Mouse (Mus musculus) forebrain, embryonic 12.5 days (tissue): ENCODE measurements around the gene Agxt2. TPM values are rescaled to one million over a fixed set of nuclear protein-coding genes. Genes with fewer than 3 reads are reported as not detected.

Experiments
- ATAC-seq: fragments of 200-750 bp; cut with Nextera tagmentation; 2 replicates; pipeline ENCODE4 v1.8.0; 2017; ENCODE audit warnings: moderate TSS enrichment; ENCODE audit not compliant: low FRiP score
- H3K27ac ChIP-seq: fragments of 300-500 bp; sonication (generic); 2 replicates; pipeline ENCODE4 v1.5.1; 2016; ENCODE audit warnings: mild to moderate bottlenecking
- H3K27me3 ChIP-seq: fragments of 300-500 bp; sonication (generic); 2 replicates; pipeline ENCODE4 v1.6.1; 2016; ENCODE audit warnings: mild to moderate bottlenecking
- H3K36me3 ChIP-seq: fragments of 300-500 bp; sonication (generic); replicated peaks from 2 replicates; pipeline ENCODE4 v1.6.1; 2016; ENCODE audit warnings: mild to moderate bottlenecking
- H3K4me1 ChIP-seq: fragments of 300-500 bp; sonication (generic); 2 replicates; pipeline ENCODE4 v1.6.1; 2016
- H3K4me2 ChIP-seq: fragments of 300-500 bp; sonication (generic); 2 replicates; pipeline ENCODE4 v1.6.1; 2016; ENCODE audit warnings: mild to moderate bottlenecking, moderate library complexity
- H3K4me3 ChIP-seq: fragments of 300-500 bp; sonication (generic); replicated peaks from 2 replicates; pipeline ENCODE4 v1.5.1; 2016; ENCODE audit warnings: mild to moderate bottlenecking
- H3K9ac ChIP-seq: fragments of 300-500 bp; sonication (generic); 2 replicates; pipeline ENCODE4 v1.6.1; 2016; ENCODE audit warnings: mild to moderate bottlenecking
- H3K9me3 ChIP-seq: fragments of 300-500 bp; sonication (generic); 2 replicates; pipeline ENCODE4 v1.6.1; 2016
- WGBS: fragments of 180-500 bp; shearing (Covaris S2); methylation state at CpG from one replicate; pipeline ENCODE4 v1.1.7; 2016; 5-methylcytosine and 5-hydroxymethylcytosine counted together
- polyA plus RNA-seq: library from polyadenylated mRNA; unstranded; fragments of >200 nt; fragmentation: Nextera tagmentation; extraction: Ambion mirVana; gene quantifications from 2 replicates; pipeline ENCODE4 v1.2.1, GENCODE M21; 2016

Gene Agxt2
- polyA plus RNA-seq, 1 experiment from 2014 or later, result not detected

DNA sequence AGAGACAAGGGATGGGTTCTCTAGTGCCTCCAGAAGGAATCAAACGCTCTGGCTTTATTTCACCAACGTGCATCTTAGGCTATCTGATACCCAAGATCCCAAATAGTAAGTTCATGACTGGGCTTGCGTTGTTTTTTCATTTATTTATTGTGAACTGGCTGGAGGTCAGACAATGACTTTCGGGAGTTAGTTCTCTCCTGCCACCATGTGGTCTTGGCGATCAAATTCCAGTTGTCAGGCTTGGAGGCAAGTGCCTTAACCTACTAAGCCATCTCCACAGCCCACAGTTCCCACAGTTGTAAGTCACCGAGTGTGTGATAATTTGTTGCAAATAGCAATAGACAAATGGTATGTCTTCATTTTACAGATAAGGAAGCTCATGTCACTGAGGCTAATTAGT is 81.6 kb downstream of the Agxt2 start:
- no peak overlapping the region for H3K4me2 ChIP-seq
- WGBS, result 80% methylated on average over 6 of the region's 6 CpGs
- ATAC-seq, result no peak
- H3K9ac ChIP-seq, result no peak overlapping the region
- peaks cover 8% of the 10 kb centered on the region for H3K36me3 ChIP-seq
- H3K27me3 ChIP-seq, result no peaks in the 10 kb centered on the region
- no peaks in the 10 kb centered on the region for H3K9me3 ChIP-seq
- H3K4me3 ChIP-seq, result no peak overlapping the region
- no peaks in the 10 kb centered on the region for H3K4me1 ChIP-seq
- H3K27ac ChIP-seq, result no peak overlapping the region

DNA sequence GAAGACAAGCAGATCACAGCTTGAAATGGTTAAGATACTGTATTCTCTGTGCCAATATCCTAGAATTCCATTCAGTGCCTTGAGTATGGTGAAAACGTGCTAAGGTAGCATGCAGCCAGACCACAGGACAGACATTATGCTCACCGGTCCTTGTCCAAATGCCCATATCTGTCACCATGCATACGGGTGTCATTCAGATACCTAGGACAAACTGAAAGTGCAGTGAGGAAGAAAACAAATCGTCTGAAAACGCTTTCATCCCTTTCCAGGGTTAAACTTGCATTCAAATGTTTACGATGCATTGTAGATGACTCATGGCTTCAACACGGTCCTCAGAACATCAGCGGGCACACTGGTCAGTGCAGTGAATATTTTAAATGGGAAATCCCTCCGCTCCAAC is 83.2 kb downstream of the Agxt2 start:
- 92% methylated on average over 9 of the region's 9 CpGs for WGBS
- peaks cover 19% of the 10 kb centered on the region for H3K36me3 ChIP-seq
- no peak overlapping the region for H3K4me2 ChIP-seq
- H3K27ac ChIP-seq, result no peak overlapping the region
- no peaks in the 10 kb centered on the region for H3K27me3 ChIP-seq
- H3K4me3 ChIP-seq, result no peak overlapping the region
- no peaks in the 10 kb centered on the region for H3K9me3 ChIP-seq
- H3K4me1 ChIP-seq, result no peaks in the 10 kb centered on the region
- no peak overlapping the region for H3K9ac ChIP-seq
- no peak for ATAC-seq

DNA sequence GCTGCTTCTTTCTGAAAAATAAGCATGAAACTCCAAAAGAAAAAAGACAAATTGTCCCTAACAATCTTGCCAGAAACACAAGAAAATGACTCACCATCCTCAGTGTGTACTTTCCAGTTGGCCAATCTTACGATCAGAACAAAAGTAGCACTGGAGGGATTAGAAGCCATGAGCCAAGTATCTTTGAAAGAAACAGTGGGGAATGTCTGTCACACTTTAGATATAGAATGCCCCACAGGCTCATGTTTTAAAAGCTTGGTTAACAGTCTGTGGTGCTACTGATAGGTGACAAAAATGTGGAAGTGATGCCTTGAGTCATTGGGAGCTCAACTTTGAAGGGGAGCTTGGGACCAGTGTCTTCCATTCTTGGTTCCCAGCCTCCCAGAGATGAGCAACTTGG is 83.9 kb downstream of the Agxt2 start:
- Histone ChIP-seq H3K4me2 (no peak overlapping the region), H3K4me1 (no peaks in the 10 kb centered on the region), H3K27me3 (no peaks in the 10 kb centered on the region), H3K9ac (no peak overlapping the region), H3K36me3 (peaks cover 23% of the 10 kb centered on the region), H3K27ac (no peak overlapping the region), H3K4me3 (no peak overlapping the region), H3K9me3 (no peaks in the 10 kb centered on the region)
- no peak for ATAC-seq
- WGBS, result 68% methylated on average over 1 of the region's 1 CpGs

DNA sequence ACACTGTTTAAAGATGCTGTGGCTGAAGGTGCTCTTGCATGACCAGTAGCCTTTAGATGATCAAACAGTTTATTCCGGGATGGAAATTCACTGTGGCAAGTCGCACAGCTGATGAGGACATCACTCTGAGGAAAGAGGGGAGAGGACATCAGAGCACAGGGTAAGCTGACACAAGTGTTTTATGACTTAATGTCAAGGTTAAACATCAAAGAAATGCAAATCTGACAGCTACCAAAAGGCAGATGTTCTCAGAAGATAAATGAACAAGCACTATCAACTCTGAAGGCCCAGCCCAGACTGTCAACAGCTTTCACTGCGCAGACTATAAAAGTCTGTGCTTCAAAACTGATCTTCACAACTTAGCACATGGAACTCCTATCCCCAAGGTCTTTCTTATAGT is 88.8 kb downstream of the Agxt2 start:
- Histone ChIP-seq H3K4me2 (no peak overlapping the region), H3K9ac (no peak overlapping the region), H3K27me3 (no peaks in the 10 kb centered on the region), H3K9me3 (no peaks in the 10 kb centered on the region), H3K4me1 (no peaks in the 10 kb centered on the region), H3K27ac (no peak overlapping the region), H3K36me3 (peaks cover 39% of the 10 kb centered on the region), H3K4me3 (no peak overlapping the region)
- 96% methylated on average over 3 of the region's 3 CpGs for WGBS
- ATAC-seq, result no peak

Other genes with a start within 250 kb of the Agxt2 start
- gene Prlr, start 181.3 kb upstream of the Agxt2 start, polyA plus RNA-seq, result 0.15 and 0.51 TPM in 2 replicates
- gene Gm21973, start 33.2 kb upstream of the Agxt2 start, polyA plus RNA-seq, result not detected in 2 replicates
- 15.7 and 16.2 TPM in 2 replicates for gene Dnajc21, start 112.0 kb downstream of the Agxt2 start, polyA plus RNA-seq
- gene Brix1, start 127.4 kb downstream of the Agxt2 start, polyA plus RNA-seq, result 128 TPM in 2 replicates
- gene Rad1, start 127.5 kb downstream of the Agxt2 start, polyA plus RNA-seq, result 40.4 and 42.9 TPM in 2 replicates
- not detected in 2 replicates for gene Ttc23l, start 200.1 kb downstream of the Agxt2 start, polyA plus RNA-seq